Mouse (Mus musculus) yolk sac, embryonic 10.5 days (tissue): ENCODE measurements around the gene Mgat4d.
"Not testable (repeated sequence)": the region's sequence is repeated elsewhere in the genome, so short reads cannot be mapped to it uniquely, and the experiment has no call there.

Experiments used
- DNase-seq: peaks from one replicate; pipeline ENCODE4 v3.0.0-alpha.2; 2017; ENCODE audit warnings: low spot score

The Mgat4d gene

DNA sequence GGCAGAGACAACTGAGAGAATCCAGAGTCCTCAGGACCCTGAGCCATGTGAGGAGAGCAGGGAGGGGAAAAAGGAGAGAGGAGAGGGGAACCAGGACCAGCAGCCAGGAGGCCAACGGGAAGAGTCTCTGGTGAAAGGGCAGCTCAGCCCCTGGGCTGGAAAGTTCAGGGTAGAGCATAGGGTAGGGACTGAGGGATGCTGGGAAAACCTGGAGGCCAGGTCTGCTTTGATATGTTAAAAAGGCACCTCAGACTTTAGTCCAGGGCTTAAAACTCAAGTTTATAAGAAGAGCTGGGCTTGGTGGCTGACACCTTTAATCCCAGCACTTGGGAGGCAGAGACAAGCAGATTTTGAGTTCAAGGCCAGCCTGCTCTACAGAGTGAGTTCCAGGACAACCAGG lies 44.2 kb downstream of the Mgat4d start:
- no peak for DNase-seq

DNA sequence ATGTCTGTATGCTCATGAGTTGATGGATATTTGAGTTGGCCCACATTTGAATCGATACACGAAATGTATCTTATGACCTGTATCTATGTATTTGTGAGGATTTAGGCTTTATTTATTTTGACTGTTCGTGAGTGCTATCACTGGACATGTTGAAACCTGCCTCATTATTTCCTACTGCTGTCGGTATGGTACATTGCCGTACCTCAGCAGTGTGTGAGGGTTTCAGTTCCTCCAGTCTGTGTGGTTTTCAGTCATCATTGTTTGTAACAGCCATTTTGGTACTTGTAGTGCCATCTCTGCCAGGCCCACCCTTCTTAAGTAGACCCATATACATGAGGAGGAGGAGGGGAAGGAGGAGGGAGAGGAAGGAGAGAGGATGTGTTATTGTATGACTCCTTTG lies 46.1 kb downstream of the Mgat4d start:
- DNase-seq: no peak

DNA sequence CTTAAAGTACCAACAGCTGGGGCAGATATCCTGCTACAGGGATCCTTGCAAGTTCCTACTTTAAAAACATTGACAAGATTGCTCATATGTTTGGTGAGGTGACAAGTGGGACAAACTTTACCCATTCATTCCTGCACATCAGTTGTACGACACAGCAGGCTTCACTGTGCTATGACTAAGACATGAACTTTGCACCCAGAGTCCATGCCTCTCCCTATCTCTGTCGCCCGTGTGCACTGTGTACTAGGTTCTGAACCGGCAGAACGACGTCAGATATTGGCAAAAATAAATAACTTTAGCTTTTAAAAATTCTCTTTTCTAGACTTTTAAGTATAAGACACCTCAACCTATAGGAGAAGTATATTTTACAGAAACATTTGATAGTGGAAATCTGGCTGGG lies 48.4 kb downstream of the Mgat4d start:
- no peak for DNase-seq

DNA sequence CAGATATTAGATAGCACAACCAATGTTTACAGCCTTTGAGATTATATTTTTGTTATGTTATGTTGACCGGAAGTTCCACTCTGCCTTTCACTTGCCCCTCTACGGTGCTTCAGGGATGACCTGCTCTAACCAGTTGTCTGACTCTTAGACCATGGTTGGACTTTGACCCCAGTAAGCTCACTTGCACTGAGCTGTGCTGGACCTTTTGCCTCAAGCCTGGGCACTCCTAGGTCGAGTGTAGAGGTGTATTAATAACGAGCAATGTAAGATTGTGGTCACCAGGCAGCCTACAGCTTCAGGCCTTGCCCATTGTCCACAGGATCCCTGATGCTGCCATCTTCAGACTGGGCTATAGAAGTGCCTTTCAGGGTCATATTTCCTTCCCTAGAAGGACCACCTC lies 49.5 kb downstream of the Mgat4d start:
- DNase-seq: no peak

DNA sequence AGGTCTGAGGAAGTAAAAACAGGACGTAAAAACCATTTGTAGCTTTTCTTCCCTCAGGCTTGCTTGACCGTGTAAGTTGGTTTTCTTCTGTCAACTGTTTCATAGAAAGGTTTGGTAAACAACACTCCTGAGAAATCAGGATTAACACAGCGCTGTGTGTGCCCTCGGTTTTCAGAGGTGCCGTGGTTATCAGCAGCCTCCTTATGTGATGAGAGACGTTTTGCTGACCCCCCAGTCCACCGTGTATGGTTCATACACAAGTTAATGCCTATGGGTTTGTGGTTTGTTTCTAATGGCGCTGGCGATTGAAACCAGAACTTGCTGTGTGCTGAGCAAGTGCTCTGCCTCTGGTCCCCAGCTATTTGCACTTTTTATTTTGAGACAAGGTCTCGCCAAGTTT lies 57.3 kb downstream of the Mgat4d start:
- DNase-seq: no peak

DNA sequence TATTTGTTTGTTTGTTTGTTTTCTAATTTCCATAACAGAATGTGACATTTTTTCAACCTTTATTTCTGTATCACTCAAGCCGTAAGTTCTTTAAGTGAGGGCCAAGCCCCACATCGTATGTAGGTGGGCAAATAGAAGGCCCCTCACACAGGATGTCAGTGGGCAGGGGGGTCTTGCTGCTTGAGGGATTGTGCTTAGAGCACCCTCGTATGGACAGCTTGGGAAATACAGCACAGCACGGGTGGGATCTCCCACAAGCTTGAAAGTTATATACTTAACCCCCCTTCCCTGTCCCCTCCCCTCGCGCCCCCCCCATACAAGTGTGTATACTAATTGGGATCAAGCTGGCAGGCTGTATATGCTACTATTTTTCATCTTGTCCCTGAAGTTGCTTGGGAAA lies 58.6 kb downstream of the Mgat4d start:
- no peak for DNase-seq

DNA sequence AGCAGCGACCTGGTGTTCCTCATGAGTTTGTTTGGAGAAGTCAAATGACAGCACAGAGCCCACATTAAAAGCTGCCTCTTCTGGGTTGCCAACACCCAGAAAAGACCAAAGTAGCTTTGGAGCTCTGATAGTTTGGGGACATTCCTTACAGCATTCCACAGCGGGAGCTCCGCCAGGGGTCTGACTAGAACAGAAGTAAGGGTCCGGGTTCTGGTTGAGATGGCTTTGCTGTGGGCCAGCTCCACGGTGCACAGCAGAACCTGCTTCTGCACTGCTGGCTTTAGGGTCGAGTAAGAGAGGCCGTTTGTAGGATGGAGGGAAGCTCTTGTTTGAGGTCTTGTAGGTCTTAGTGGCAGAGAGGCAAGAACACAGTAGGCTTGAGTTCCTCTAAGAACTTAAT lies 60.2 kb downstream of the Mgat4d start:
- no peak for DNase-seq

DNA sequence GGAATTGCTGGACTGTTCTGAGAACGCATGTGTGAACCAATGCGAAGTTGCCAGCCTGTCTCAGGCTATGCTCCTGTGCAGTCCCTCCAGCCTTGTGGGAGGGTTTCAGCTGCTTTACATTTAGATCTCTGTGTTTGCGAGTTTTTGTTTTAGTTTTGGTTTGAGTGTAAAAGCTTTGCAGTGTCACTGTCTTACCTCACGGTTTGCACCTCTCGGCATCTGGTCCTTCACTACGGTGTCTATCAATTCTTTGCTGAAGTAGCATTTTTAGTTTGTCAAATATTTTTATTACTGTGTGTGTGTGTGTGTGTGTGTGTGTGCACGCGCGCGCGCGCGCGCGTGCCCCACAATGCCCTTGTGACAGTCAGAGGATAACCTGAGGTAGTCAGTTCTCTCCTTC lies 68.6 kb downstream of the Mgat4d start:
- no peak for DNase-seq

DNA sequence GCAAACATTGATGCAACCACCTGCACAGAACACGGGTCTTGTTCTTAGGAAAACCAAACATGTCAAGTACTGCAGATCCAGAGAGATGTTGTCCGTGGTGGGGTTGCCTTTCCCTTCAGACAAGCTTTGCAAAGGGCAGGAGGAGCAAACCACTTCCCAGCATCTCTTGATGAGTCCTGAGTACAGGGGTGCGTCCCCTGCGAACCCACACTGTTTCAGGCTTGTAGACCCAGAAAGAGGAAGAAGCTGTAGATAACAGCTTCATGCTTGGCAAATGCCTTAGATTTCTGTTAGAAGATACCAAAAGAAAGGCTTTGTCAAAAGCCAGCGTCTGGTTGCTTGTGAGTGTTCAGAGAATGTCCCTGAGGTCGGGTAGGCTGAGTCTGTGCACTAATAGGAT lies 69.7 kb downstream of the Mgat4d start:
- no peak for DNase-seq

DNA sequence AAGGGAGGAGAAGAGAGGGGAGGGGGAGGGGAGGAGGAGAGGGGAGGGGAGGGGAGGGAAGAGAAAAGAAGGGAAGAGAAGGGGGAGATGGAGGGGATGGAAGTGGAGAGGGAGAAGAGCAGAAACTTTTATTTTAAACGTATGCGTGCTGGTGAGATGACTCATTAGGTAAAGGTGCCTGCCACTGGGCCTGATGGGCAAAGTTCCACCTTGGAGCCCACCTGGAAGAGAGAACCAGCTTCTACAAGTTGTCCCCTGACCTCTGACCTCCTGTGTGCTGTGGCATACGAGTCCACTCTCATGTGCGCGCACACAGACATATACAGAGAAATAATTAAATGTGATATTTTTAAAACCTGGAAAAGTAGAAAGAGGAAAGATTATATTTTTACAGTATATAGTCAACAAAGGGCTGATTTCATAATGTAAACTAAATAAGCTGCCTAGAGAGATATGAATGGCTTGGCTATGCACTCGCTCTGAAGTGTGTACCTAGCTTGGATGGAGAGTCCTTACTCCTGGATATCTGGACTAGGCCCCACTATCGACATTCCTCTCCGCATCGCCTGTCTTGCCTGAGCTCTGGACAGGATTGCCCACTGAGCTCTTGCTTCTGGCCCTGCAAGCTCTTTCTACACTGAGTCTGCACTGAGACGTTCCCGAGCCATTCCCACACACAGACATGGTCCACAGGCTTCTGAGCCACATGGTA lies 70.7 kb downstream of the Mgat4d start:
- DNase-seq: no peak

DNA sequence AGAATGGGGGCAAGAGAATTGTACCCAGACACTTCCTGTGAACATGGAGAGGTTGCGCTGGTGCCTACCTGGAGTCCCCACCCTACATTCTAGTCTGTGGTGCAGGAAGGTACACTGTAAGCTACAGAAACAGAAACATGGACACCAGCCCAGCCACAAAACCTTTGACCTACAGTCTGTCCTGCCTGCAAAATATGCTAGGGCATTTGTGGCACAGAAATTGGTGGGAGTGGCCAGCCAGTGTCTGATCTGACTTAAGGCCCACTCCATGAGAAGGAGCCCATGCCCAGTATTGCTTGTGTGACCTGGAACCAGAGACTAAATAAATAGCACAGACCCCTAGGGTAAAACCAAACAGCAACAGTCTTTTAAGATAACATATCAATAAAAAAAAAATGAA lies 73.1 kb downstream of the Mgat4d start:
- no peak for DNase-seq

DNA sequence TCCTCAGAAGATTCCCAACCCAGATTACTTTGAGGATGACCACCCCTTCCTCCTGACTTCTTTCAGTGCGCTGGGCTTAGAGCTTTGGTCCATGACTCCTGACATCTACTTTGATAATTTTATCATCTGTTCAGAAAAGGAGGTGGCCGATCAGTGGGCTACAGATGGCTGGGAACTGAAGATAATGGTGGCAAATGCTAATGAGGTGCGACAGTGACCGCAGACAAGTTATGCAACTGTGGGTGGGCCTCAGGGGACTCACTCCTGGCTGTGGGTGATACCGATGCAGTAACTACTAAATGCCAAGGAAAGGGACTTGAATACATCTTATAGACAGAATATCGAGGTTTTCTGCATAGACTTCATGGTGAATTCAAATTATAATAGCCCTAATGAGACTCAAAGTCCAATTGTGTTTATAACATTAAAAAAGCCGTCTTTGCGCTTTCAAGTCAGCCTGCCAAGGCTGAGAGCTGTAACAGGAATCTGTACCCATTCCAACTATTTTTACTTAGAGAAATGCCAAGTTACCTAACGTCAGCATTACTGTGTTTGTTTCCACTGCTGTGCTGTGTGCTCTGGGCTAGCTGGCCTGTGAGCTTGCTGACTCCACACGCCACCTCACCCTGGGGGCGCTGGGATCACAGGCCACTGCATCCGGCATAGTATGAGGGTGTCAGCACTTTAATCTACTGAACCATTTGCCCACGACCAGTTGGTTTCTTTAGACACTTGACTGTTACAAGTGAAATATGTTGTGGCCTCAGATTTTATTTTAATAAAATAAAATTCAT lies 75.0 kb downstream of the Mgat4d start:
- DNase-seq: peak; percentile 18

DNA sequence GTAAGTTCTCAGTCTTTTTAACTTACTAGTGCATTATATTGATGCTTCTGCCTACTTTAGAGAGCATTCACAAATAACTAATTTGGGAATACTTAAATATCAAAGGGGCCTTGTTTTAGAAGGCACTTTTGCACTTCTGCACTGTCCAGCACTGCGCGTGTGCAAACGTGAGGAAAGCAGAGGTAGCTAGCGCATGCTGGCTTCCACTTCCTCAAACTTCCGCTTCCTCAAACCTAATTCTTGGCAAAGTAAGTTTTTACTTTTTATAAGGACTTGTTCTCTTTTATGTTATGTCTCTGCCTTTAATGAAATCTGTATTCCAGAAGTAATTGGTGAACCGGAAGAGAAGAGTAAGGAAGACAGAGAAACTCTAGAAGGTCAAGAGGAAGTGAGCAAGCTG lies 76.9 kb downstream of the Mgat4d start:
- DNase-seq: no peak

DNA sequence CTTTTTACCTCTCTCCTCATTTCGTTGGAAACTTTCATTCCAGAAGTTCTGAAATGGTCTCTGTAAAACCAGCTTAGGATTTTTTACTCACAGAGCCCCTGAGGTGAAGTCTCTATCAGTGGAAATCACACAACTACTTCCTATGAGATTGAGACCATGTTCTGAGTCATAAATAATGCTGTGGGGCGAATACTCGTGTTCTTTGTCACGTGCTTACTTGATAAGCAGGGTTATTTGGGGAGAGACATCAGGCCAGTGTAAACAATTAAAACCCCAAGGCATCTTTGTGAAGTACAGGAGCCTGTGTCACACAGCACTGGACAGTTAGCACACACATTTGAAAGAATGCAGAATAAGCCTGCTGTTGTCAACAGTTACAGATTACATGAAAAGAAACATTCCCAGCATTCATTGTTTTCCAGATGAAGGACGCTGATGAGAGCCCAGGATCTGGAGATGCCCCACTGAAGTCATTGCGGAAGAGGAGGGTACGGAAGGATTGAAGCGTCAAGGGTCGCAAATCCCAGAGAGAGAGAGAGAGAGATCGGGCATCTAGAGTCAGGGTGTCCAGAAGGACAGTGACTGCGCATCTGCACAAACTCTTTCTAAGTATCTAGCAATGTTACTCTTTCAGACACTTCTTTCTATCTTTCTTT lies 78.0 kb downstream of the Mgat4d start:
- DNase-seq: no peak

DNA sequence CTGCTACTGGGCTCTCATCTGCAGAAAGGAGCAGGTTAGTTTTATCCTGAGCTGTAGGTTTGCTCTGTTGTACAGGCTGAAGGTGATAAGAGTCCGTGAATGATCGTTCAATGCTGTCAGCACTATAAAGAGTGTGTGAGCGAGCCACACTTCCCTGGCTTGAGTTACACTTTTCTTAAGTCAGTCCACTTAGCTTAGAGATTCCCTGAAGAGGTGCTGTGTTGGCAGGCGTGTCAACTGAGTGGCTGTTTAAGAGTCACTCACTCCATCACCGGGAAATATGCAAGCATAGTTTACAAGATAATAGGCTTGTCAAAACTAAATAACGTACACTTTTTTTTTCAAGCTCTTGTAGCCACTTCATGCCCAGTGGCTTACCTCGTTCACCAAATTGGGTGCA lies 78.7 kb downstream of the Mgat4d start:
- no peak for DNase-seq

DNA sequence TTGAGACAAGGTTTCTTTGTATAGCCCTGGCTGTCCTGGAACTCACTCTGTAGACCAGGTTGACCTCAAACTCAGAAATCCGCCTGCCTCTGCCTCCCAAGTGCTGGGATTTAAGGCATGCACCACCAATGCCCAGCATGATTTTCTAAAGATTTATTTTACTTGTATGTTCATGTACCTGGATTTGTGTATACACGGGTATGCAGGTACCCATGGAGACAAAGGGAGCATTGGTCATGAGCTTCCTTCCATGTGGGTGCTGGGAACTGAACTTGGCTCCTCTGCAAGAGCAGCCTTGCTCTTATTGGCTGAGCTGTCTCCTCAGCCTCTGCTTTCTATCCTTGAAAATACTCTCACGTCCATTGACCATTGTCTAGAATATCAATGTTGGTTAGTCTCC lies 80.3 kb downstream of the Mgat4d start:
- DNase-seq: not testable (repeated sequence)

DNA sequence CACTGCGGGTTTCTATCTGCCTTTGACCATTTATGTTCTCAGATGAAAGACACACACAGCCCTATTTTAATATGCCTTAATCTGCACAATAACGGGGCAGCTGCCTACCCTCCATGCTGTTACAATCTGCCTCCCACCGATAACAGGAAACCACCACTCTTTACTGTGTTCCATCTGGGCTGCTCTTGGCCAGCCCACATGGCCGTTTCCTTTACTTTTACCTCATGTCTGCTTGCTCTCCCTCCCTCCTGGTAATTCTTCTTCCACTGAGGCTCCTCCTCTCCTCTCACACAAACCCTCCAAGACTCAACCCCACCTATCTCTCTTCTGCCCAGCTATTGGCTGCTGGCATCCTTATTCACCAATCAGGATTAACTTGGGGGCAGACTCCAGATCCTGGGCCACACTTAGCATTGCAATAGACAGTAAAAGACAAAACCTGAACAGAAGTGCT lies 80.8 kb downstream of the Mgat4d start:
- DNase-seq: no peak
